Mouse (Mus musculus) limb, embryonic 10.5 days (tissue): ENCODE results near the gene Dhx15. TPM values are rescaled to one million over a fixed set of nuclear protein-coding genes. Genes with fewer than 3 reads are reported as not detected.

Experiments
- DNase-seq: peaks from one replicate; pipeline ENCODE4 v3.0.0-alpha.2; 2017; ENCODE audit warnings: low spot score
- H3K27ac ChIP-seq: fragments of 300-500 bp; sonication (generic); 2 replicates; pipeline ENCODE4 v1.5.1; 2016; ENCODE audit warnings: mild to moderate bottlenecking
- H3K27me3 ChIP-seq: fragments of 300-500 bp; sonication (generic); 2 replicates; pipeline ENCODE4 v1.6.1; 2016; ENCODE audit warnings: low read depth, mild to moderate bottlenecking; ENCODE audit not compliant: poor library complexity, severe bottlenecking
- H3K36me3 ChIP-seq: fragments of 300-500 bp; sonication (generic); 2 replicates; pipeline ENCODE4 v1.6.1; 2016; ENCODE audit warnings: mild to moderate bottlenecking, moderate library complexity
- H3K4me1 ChIP-seq: fragments of 300-500 bp; sonication (generic); 2 replicates; pipeline ENCODE4 v1.6.1; 2016
- H3K4me3 ChIP-seq: fragments of 300-500 bp; sonication (generic); 2 replicates; pipeline ENCODE4 v1.5.1; 2016; ENCODE audit warnings: mild to moderate bottlenecking, moderate library complexity
- H3K9me3 ChIP-seq: fragments of 300-500 bp; sonication (generic); replicated peaks from 2 replicates; pipeline ENCODE4 v1.6.1; 2016; ENCODE audit warnings: mild to moderate bottlenecking
- WGBS: fragments of 180-500 bp; shearing (Covaris S2); methylation state at CpG from one replicate; pipeline ENCODE4 v1.1.7; 2016; 5-methylcytosine and 5-hydroxymethylcytosine counted together
- microRNA-seq: library from miRNA; unstranded; fragments of <30 nt; microRNA quantifications from one replicate; pipeline ENCODE4, GENCODE M21; 2017
- polyA plus RNA-seq: library from polyadenylated mRNA; unstranded; fragments of >200 nt; fragmentation: Nextera tagmentation; extraction: Ambion mirVana; gene quantifications from 2 replicates; pipeline ENCODE4 v1.2.1, GENCODE M21; 2016

The Dhx15 gene
- polyA plus RNA-seq, 1 experiment from 2014 or later: 221 TPM

DNA sequence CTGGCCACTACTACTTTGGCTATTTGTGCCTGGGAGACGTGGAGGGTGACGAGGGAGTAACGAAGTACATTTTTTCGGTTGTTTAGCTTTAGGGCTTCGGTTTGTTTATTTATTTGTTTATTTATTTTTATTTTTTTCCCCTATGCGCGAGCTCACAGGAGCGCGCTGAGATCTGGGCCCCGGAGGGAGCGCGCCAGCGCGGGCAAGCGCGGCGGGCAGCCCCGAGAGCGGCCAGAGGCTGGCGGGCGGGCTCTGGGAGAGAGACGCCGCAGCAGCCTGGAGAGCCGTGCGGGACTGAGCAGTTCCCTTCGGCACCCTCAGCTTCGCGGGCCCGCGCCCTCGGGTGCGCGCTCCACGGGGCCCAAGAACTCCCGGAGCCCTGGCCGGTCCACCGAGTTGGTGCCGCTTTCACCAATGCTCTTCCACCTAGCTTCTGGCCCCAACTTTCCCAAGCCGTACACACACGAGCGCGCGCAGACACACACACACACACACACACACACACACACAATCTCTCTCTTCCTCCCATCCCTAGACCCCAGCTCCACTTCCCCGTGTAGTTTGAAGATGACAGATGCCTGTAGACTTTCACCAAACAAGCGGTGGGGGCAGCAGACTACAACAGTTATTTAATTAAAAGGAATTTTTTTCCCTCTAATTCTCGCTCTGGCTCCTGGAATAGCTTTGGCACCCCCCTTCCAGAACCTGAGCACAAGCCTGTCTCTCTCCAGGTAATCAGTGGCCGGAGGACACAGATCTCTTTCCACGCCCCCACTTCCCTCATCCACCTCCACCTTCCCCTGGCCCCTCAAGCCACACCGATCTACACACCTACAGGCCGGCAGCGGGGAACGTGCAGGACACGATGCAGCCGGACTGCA, 76.2 kb downstream of the Dhx15 start:
- Histone ChIP-seq H3K27me3 (peaks cover 89% of the 10 kb centered on the region), H3K4me3 (peak overlapping the region; percentile 75), H3K36me3 (no peaks in the 10 kb centered on the region), H3K4me1 (peaks cover 45% of the 10 kb centered on the region), H3K27ac (peak overlapping the region; percentile 50), H3K9me3 (no peaks in the 10 kb centered on the region)
- under 1% methylated on average over 53 of the region's 54 CpGs for WGBS
- DNase-seq: peak; percentile 64

DNA sequence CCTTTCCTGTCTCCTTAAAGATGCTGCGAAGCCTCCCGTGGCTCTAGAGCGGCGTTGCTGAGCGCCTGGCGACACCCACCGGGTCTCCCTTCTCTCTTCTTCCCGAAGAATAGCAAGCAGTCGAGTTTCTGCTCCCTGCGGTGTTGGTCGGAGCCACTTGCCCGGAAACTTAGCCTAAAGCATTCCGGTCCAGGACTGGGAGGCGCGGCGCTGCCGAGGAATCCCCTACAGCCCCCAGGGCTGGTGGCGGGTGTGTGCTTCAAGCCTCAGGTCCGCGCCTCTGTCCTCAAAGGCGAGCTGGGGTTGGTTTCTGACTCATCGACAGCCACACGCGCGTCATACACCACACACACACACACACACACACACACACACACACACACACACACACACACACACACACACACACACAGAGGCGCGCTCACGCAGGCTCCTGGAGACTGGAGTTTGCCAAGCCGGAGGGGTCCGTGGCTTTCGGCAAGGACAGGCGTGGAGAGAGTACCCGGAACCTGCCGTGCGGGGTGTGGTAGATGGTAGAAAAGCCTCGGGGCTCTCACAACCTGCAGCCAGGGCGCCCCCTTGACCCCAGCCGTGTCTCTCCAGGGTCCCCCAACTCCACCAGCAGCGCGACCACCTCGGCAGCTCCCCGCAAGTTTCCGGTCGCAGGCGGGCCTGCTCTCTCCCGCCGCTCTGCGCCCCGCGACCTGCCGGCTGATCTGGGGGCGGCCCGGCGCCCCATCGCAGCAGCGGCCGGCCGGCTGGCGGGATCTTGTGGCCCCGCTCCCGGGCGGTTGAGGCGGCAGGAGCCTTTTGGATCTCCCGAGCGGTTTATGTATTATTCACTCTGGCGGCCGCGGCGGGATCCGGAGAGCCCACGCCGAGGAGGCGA, 77.1 kb downstream of the Dhx15 start:
- Histone ChIP-seq H3K9me3 (no peaks in the 10 kb centered on the region), H3K27me3 (peaks cover 89% of the 10 kb centered on the region), H3K4me1 (peaks cover 45% of the 10 kb centered on the region), H3K4me3 (peak overlapping the region; percentile 75), H3K36me3 (no peaks in the 10 kb centered on the region), H3K27ac (peak overlapping the region; percentile 64)
- WGBS: under 1% methylated on average over 72 of the region's 73 CpGs
- DNase-seq: peak; percentile 69

DNA sequence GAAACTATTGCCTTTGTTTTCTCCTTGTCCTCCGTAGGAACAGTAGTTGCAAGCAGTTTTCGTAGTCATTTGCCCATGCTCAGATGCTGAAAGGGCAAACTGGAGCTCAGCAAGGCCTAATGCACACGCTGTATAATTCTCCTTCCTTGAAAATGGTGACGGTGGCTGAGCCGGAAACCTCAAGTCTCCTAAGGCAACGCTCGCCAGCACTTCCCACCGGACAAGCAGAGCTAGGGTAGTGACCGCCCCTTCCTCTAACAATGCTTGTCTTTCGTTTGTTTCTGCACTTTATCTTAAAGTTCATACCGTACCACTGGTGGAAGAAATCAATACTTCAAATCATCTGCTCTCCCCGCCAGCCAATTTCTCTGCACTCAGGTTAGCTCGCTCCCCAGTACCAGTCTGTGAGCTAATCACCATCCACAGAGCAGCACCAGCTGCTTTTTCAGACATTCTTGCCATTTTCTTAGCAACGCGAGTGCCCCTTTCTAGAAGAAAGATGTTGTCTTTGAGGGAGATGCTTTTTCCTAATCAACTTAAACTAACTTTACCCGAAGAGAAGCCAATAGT, 78.0 kb downstream of the Dhx15 start:
- Histone ChIP-seq H3K4me1 (peaks cover 45% of the 10 kb centered on the region), H3K27me3 (peaks cover 81% of the 10 kb centered on the region), H3K9me3 (no peaks in the 10 kb centered on the region), H3K4me3 (peak overlapping the region; percentile 75), H3K27ac (no peak overlapping the region), H3K36me3 (no peaks in the 10 kb centered on the region)
- 6% methylated on average over 16 of the region's 16 CpGs for WGBS
- DNase-seq: peak; percentile 44

DNA sequence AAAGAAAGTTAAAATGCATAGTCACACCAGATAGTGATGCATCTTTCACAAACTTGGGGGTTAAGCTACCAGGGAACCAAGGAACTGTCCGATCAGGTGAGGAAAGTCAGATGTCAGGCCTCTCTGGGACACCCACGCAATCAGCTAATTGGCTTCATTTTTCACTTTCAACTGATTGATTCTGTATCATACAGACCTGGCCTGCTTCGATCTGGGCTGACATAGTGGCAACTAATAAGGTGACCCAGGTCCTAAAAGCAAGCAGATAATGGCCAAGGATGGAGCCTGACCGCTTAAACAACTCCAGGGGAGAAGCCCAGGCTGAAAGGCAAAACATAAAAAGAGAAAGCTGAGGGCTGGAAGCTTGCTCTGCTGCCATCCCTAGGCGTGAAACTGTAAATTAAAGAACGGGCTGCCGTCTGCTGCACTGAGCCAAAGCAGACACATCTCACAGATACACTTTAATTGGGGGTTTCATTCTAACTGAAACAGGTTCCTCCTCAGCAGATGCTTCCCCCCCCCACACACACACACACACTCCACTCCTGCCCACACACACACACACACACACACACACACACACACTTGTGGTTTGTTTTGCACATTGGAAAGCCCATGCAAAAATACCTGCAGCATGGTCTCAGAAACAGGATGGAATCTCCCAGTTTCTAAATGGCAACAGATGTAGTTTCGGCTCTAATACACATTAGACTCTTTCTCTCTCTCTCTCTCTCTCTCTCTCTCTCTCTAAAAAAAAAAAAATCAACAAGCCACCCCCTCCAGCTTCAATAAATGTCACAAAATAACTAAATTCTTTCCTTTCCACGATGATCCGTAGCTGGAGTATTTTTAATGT, 79.3 kb downstream of the Dhx15 start:
- no peaks in the 10 kb centered on the region for H3K36me3 ChIP-seq
- H3K4me3 ChIP-seq: no peak overlapping the region
- DNase-seq: no peak
- H3K27me3 ChIP-seq: peaks cover 68% of the 10 kb centered on the region
- 39% methylated on average over 10 of the region's 10 CpGs for WGBS
- H3K9me3 ChIP-seq: no peaks in the 10 kb centered on the region
- no peak overlapping the region for H3K27ac ChIP-seq
- H3K4me1 ChIP-seq: peaks cover 40% of the 10 kb centered on the region

Small RNA genes within 50 kb of the gene (microRNA-seq; reads per million reads assigned to microRNA genes)
- not detected for gene Mir6417

Other genes starting within 250 kb of the Dhx15 start
- 0.05 TPM in 1 of 2 replicates, not detected in the other for gene Sod3, start 173.3 kb upstream of the Dhx15 start, polyA plus RNA-seq